Mouse (Mus musculus): ENCODE data around the gene Ppard.
"Not testable (repeated sequence)": the region's sequence is repeated elsewhere in the genome, so short reads cannot be mapped to it uniquely, and the experiment has no call there.

Gene Ppard

GRCm38 (mm10) chr17:28313212-28313879 is 80.8 kb downstream of the Ppard start, which contains the start of gene Fance:
Gene Fance (plus strand): TSS chr17:28313519.
- DNase-seq (ENCODE audit: low spot score in 2 of 2) = peak; percentile 92 to 97

- no peak for DNase-seq (ENCODE audit: low spot score in 2 of 2)
Observed at GRCm38 (mm10) chr17:28313880-28314225, 81.4 kb downstream of the Ppard start.

DNA sequence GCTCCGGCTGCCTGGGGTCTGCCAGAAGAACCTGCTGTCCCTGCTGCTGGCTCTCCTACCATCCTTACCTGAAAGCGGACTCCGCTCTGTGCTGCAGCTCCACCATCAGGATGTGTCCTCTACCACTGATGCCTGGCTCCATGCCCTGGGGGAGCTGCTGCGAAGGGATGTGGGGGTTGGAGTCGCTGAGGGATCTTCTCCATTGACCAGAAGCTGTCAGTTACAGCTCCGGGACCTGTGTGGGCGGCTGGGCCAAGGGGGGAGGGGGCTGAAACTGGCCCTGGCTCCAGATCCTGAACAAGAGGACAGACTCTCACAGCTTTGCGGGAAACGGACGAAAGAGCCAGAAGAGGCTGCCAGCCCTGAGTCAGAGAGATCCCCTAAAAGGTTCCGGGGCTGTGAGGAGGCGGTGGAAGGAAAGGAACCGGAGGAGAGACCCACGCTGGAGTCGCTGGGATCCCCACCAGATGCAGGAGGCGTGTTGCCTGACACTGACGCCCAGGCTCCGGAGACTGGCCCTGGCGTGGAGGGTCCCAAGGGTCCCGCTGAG is 83.2 kb downstream of the Ppard start:
- DNase-seq (ENCODE audit: low spot score in 2 of 2) = no peak

- no peak for DNase-seq (ENCODE audit: low spot score in 2 of 2)
Observed at GRCm38 (mm10) chr17:28316476-28316875, 84.0 kb downstream of the Ppard start.

DNA sequence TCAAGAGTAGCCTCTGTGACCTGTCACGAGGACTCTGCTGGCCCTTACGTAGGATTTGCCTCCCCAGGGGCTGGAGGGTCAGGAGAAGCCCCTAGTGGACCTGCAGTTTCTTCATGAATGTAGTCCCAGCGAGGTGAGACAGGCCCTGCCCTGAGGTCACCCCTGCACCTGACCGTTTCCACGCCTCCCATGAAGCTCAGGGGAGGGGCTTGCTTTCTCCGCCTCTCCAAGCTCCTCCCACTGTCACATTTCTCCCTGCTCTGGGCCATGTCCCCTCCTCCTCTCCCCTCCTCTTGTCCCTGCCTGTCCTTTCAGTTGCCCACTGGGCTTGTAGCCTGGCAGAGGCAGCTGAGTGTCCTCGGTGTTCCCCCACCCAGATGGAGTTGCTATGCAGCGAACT is 84.6 kb downstream of the Ppard start:
- DNase-seq (ENCODE audit: low spot score in 2 of 2) = no peak

DNA sequence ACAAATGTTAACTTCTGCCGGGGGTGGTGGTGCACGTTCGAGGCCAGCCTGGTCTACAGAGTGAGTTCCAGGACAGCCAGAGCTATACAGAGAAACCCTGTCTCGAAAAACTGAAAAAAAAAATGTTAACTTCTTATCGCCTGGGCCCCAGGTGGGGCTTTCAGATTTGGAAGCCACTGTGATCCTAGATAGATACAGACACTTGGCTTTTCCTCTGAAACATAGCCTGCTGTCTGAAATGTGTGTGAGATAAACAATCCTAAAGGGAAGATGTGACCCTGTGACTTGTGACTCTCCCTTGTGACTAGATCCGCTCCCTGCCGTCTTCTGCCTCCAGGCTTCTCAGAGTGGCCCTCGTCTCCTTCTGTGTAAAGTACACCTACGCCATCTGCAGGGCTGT is 85.2 kb downstream of the Ppard start:
- DNase-seq (ENCODE audit: low spot score in 2 of 2) = no peak

- DNase-seq (ENCODE audit: low spot score in 2 of 2) = no peak
Observed at GRCm38 (mm10) chr17:28321700-28322099, 89.2 kb downstream of the Ppard start.

GRCm38 (mm10) chr17:28323786-28324185 is 91.3 kb downstream of the Ppard start:
- no peak for DNase-seq (ENCODE audit: low spot score in 2 of 2)

DNA sequence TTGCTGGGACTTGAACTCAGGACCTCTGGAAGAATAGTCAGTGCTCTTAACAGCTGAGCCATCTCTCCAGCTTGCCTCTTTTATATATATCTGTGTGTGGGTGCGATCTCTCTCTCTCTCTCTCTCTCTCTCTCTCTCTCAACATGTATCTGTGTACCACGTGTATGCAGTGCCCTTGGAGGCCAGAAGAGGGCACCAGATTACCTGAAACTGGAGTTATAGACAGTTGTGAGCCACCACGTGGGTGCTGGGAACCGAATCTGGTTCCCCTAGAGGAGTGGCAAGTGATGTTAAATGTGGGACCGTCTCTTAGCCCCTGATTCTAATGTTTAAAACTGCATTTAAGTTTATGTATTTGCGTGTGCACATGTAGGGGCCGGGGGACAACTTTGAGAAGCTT is 91.9 kb downstream of the Ppard start:
- not testable (repeated sequence) for DNase-seq (ENCODE audit: low spot score in 2 of 2)

GRCm38 (mm10) chr17:28325751-28326150 is 93.3 kb downstream of the Ppard start:
- DNase-seq (ENCODE audit: low spot score in 2 of 2) = no peak

GRCm38 (mm10) chr17:28326951-28327350 is 94.5 kb downstream of the Ppard start:
- DNase-seq (ENCODE audit: low spot score in 2 of 2) = no peak

DNA sequence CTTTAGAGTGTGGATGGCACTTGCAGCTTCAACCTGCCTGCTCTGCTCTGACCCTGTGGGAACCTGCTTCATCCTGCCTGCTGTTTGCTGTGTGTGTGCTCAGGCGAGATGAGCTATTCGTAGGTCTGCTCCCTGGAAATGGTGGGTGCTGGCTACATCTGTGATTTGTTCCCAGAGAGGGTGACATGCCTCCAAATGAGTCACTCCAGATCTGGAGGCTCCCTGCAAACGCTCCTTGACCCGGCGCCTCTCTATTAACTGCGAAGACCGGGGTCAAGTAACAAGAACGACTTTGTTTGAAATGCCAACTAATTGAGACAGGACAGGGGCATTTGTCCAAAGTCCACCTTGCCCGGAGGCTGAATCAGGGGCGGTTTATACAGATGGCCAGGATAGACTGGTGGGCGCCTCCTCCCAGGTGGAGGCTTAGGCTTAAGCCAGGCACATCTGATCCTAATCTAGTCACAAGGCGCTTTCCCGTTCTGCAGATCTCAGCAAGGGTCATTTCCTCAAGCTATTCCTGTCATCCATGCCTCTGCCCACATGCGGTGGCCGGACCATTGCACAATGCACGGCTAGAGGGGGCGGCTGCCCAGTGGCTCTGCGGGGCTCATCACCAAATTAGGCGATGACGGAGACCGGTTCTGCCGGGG is 95.3 kb downstream of the Ppard start:
- no peak for DNase-seq (ENCODE audit: low spot score in 2 of 2)

DNA sequence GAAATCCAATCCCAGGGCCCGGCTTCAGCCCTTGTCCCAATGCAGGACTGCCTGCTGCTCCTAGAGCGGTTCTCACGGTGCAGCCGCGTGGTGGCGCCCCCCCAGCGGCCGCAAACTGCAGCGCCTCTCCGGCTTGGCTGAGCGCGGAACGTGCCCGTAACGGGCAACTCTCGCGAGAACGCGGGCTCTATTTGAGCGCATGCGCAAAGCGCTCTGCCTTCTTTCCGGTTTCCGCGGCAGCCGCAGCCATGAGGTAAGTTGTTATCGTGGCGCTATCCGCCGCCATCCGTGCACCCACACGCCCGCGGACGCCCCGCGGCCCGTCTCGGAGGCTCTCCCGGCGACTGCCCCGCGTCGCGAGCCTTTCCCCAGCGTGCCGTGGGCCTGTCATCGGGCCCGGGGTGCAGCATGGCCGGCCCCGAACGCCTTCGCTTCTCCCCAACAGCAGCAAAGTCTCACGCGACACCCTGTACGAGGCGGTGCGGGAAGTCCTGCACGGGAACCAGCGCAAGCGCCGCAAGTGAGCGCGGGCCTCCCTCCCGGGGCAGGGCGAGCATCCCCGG is 95.9 kb downstream of the Ppard start, which contains the start of gene Rpl10a:
TSS of gene Rpl10a (plus strand) at position 106 of the 563 bp plus-strand sequence.
- peak; percentile 96 to 98 for DNase-seq (ENCODE audit: low spot score in 2 of 2)

GRCm38 (mm10) chr17:28328946-28329345 is 96.4 kb downstream of the Ppard start:
- no peak for DNase-seq (ENCODE audit: low spot score in 2 of 2)

DNA sequence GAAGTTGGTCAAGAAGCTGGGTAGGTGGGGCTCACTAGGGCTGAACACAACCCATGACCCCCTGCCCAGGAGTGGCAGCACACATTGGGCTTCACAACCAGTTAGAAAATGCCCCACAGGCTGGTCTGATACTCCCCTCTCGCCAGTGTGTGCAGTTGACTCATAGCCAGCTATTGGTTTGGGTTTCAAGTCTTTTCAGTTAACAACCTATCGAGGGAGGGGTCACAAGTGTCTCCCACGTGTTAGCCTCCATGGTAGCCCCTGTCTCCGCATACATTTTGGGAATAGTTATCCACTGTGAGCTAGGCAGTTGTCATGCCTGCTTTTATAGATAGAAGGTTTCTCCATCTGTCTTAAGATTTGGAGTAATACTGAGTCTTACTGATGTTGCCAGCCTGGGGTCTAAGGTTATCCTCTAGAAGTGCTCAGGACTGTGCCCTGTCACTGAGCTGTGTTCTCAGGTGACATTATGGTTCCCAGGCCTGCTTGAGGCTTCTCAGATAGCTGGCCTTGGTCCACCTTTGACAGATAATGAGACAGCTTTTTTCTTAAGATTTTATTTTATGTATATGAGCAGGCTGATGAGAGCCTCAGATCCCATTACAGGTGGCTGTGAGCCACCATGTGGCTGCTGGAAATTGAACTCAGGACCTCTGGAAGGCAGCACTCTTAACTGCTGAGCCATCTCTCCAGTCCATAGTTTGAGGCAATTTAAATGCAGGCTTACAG is 97.2 kb downstream of the Ppard start:
- no peak for DNase-seq (ENCODE audit: low spot score in 2 of 2)

DNA sequence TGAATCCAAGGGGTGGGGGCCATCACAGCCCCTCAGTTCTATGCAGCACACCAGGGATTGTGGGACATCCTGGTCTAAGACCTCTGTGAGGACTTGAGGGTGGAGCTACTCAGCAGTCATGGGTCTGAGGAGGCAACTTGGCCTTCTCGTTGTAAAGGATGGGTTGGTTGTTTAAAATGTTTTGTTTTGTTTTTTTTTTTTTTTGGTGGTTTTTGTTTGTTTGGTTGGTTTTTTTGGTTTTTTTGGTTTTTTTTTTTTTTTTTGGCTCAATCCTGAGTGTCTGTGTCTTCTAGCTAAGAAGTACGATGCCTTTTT is 97.7 kb downstream of the Ppard start:
- no peak for DNase-seq (ENCODE audit: low spot score in 2 of 2)

GRCm38 (mm10) chr17:28330590-28330989 is 98.1 kb downstream of the Ppard start:
- DNase-seq (ENCODE audit: low spot score in 2 of 2) = not testable (repeated sequence)

DNA sequence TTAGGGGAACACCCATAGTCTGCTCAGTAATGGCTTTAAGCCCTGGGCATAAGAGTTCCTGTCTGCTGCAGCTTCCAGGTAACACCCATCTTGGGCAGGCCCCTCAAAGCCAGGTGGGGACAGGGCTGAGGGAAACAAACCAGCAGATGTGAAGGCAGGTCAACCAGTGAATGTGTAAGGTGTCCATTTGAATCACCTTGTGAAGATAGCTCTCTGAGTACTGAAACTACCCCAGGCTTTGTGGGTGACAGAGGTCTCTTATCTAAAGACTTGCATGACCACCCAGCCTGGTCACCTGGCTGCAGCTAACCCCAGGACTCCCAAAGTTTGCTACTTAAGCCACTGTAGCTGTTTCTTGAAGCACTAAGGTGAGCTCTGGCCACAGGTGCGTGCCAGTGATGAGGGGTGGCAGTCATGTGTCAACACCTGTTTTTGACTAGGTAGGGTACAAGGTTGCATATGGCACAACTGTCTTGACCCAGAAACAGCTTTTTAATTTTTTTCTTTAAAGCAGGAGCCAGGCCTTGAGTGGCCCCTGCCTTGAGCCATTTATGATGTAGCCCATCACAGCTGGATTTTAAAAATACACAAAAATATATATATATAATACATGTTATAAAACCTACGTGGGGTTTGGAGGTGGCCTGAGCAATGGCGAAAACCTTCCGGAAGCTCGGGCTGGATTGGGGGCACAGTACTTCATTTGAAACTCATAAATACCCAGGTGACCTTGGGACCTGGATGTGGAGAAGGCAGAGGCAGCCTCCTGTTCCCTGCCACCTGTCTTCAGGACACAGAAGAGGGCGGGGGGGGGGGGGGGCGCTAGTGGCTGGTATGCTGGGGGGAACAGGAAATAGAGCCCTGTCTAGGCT is 99.0 kb downstream of the Ppard start:
- no peak for DNase-seq (ENCODE audit: low spot score in 2 of 2)

DNA sequence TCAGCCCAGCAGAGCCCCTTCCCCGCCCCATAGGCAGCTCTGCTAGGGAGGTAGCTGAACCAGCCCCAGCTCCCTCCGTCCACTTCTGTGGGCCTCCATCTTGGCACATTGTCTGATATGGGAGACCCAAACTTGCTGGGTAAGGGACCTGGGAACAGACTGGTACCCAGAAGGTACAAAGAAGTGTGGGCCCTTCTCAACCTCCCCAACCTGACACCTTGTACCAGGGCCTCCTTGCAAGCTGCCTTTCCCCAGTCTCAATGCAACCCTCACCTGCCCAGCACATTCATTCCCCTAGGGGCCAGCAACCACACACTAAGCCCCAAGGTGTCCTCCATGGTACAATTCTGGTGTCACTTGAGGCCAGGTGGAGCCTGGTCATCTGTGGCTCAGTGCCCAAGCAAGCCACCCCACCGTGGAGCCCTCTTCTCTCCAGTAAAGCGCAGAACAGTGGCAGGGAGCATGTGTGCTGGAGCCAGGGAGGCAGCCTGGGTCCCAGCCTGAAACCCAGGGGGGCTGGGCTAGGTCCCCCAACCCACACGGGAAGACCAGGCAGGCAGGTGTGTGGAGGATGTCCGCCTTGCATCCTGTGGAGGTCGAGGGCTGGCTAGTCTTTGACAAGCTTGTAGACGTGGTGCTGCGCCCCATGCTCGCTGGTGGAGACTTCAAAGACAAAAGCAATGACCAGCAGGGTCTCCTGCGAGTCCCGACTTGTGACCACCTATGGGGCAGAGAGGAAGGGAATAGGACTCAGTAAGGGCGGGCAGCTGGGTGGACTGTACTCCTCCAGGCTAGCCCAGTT is 99.8 kb downstream of the Ppard start:
- DNase-seq (ENCODE audit: low spot score in 2 of 2) = no peak

GRCm38 (mm10) chr17:28332915-28333546 is 100.5 kb downstream of the Ppard start:
- DNase-seq (ENCODE audit: low spot score in 2 of 2) = no peak
